Mouse (Mus musculus): Measurements from ENCODE around the gene BC030500. TPM values are rescaled to one million over a fixed set of nuclear protein-coding genes. Genes with fewer than 3 reads are reported as not detected.

BC030500 gene
- polyA plus RNA-seq (2015; fragmentation: Nextera tagmentation; extraction: Ambion mirVana), result 0.30 and 0.70 TPM in 2 replicates

DNA sequence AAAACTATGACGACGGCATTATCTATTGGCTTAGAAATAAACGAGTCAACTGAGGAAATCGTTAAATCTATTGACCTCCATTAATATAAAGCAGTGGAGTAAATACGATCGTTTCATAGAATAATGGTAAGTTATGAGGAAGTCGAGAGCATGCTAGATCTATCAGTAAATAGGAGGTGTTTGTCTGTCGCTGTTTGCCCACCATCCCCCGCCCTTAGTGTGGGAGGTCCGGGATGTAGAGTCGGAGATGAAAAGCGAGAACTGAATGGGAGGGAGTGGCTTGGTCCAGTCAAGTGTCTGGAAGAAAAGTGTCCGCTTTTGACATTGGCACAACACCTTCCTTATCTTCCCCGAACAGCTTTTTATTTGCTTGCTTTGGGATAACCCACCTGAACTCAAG lies at the start of gene BC030500:
Gene BC030500 (plus strand): TSS at position 79 of the 400 bp plus-strand sequence.
- Histone ChIP-seq H3K4me1 (ENCODE audit: insufficient read depth, low read depth, low read length) (no peaks in the 10 kb centered on the region), H3K9me3 (ENCODE audit: low read length) (no peaks in the 10 kb centered on the region), H3K4me3 (ENCODE audit: low read depth, low read length) (peak within 1 kb of the TSS; percentile 31), H3K4me2 (replicated peaks; ENCODE audit: low read depth, low read length) (peak within 1 kb of the TSS; percentile 57), H3K27ac (ENCODE audit: low read length) (no peak within 1 kb of the TSS), H3K9ac (replicated peaks; ENCODE audit: low read depth) (no peak within 1 kb of the TSS), H3K27me3 (replicated peaks; ENCODE audit: insufficient read depth, low read length) (0 out of 2 replicates have a peak, but pooled peaks cover 15% of the 10 kb centered on the region), H3K36me3 (ENCODE audit: insufficient read depth, low read length) (no peaks in the 10 kb centered on the region)
- 5% methylated on average over 14 of the region's 14 CpGs for whole genome bisulfite sequencing
- DNase-seq (ENCODE audit: low spot score) (no peak), ATAC-seq (no peak)
- TF ChIP-seq EP300 (IDR thresholded peaks at IDR 0.05) (no peak), CTCF (IDR thresholded peaks at IDR 0.05) (no peak)

DNA sequence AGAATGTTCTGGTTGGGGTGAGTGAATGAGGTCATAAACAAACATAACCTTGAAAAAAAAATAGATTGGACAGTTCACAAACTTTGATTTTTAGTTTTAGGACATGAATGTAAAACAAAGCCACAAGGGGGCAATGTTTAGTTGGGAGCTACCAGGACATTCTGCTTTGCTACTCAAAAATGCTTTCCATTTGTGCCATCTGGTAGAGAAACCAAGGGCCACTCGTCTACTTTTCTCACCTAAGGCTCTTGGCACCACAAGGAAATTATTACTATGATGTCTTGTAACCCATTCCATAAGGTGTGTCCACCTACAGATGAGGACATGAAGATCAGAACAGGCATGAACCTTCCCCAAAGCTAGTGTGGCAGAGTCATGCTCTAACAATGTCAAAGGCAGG lies 25.1 kb upstream of the BC030500 start:
- peak; percentile 31 for TF ChIP-seq CTCF (IDR thresholded peaks at IDR 0.05)
- no peak for TF ChIP-seq EP300 (IDR thresholded peaks at IDR 0.05)
- no peaks in the 10 kb centered on the region for H3K36me3 ChIP-seq (ENCODE audit: insufficient read depth, low read length)
- no peak overlapping the region for H3K4me2 ChIP-seq (replicated peaks; ENCODE audit: low read depth, low read length)
- DNase-seq (ENCODE audit: low spot score), result peak; percentile 14
- no peak for ATAC-seq
- H3K27me3 ChIP-seq (replicated peaks; ENCODE audit: insufficient read depth, low read length), result no peaks in the 10 kb centered on the region
- H3K9me3 ChIP-seq (ENCODE audit: low read length), result no peaks in the 10 kb centered on the region
- no peak overlapping the region for H3K4me3 ChIP-seq (ENCODE audit: low read depth, low read length)
- H3K27ac ChIP-seq (ENCODE audit: low read length), result no peak overlapping the region
- WGBS, result 0% methylated on average over 1 of the region's 1 CpGs
- H3K4me1 ChIP-seq (ENCODE audit: insufficient read depth, low read depth, low read length), result no peaks in the 10 kb centered on the region
- H3K9ac ChIP-seq (replicated peaks; ENCODE audit: low read depth), result no peak overlapping the region

DNA sequence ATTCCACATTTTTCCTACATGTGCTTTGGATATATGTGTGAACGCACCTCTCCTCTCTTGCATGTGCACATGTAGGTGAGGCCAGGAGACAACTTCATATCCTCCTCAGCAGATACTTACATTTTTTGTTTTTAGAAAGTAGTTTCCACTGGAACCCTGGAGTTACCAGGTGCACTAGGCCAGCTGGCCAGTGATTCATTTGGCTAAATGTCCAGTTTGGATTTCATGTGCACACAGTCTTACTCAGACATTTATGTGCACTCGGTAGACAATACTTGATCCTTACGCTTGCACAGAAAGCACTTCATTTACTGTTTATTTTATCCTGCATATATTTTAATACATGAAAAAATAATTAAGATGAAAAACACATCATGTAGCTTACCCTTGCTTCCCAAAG lies 21.0 kb upstream of the BC030500 start:
- Histone ChIP-seq H3K9me3 (ENCODE audit: low read length) (no peaks in the 10 kb centered on the region), H3K27ac (ENCODE audit: low read length) (no peak overlapping the region), H3K36me3 (ENCODE audit: insufficient read depth, low read length) (no peaks in the 10 kb centered on the region), H3K27me3 (replicated peaks; ENCODE audit: insufficient read depth, low read length) (no peaks in the 10 kb centered on the region), H3K4me2 (replicated peaks; ENCODE audit: low read depth, low read length) (no peak overlapping the region), H3K4me3 (ENCODE audit: low read depth, low read length) (no peak overlapping the region), H3K4me1 (ENCODE audit: insufficient read depth, low read depth, low read length) (no peaks in the 10 kb centered on the region), H3K9ac (replicated peaks; ENCODE audit: low read depth) (no peak overlapping the region)
- TF ChIP-seq EP300 (IDR thresholded peaks at IDR 0.05), result no peak
- ATAC-seq (no peak), DNase-seq (ENCODE audit: low spot score) (no peak)
- WGBS, result 87% methylated on average over 3 of the region's 3 CpGs

DNA sequence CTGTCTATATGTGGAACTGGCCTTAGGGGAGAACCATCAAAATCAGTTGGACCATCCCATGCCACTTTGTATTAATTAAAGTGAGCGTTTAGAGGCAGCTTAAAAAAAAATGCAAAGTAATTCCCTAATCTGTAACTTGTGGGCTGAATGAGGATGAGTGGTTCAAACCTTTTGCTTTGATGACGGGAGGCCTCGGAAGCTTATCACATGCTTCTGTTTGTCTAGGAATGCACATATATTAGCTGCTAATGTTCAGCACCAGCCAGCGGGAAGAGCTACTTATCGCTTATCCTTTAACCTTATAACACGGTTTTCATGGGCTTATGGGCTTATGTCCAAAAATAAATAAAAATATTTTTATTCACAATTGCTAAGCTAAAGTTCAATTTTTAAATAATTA lies 15.6 kb upstream of the BC030500 start:
- TF ChIP-seq EP300 (IDR thresholded peaks at IDR 0.05), result no peak
- no peak for TF ChIP-seq CTCF (IDR thresholded peaks at IDR 0.05)
- Histone ChIP-seq H3K4me1 (ENCODE audit: insufficient read depth, low read depth, low read length) (no peaks in the 10 kb centered on the region), H3K27ac (ENCODE audit: low read length) (no peak overlapping the region), H3K4me3 (ENCODE audit: low read depth, low read length) (no peak overlapping the region), H3K4me2 (replicated peaks; ENCODE audit: low read depth, low read length) (no peak overlapping the region), H3K9ac (replicated peaks; ENCODE audit: low read depth) (no peak overlapping the region), H3K9me3 (ENCODE audit: low read length) (no peaks in the 10 kb centered on the region), H3K36me3 (ENCODE audit: insufficient read depth, low read length) (no peaks in the 10 kb centered on the region), H3K27me3 (replicated peaks; ENCODE audit: insufficient read depth, low read length) (no peaks in the 10 kb centered on the region)
- no peak for DNase-seq (ENCODE audit: low spot score)
- 41% methylated on average over 6 of the region's 6 CpGs for WGBS
- ATAC-seq, result no peak

DNA sequence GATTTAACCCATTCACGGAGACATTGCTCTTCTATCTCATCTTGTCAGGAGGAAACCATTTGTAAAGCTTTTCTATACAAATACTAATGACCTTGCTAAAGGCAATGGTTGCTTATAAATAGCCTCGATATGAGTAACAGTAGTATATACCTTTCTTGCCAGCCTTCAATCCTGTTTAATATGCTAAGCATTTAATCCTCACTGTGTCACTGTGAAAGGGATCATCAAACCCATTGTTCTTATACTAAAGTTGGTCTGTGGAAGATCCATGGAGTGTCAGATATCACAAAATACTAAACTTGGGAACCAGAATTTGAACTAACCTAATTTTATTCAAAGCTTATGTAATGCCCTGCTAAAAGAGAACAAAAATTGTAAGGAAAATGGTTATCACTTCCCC lies 7.1 kb upstream of the BC030500 start:
- 39% methylated on average over 2 of the region's 2 CpGs for WGBS
- H3K27ac ChIP-seq (ENCODE audit: low read length), result no peak overlapping the region
- H3K4me2 ChIP-seq (replicated peaks; ENCODE audit: low read depth, low read length), result no peak overlapping the region
- TF ChIP-seq EP300 (IDR thresholded peaks at IDR 0.05) (no peak), CTCF (IDR thresholded peaks at IDR 0.05) (no peak)
- H3K9ac ChIP-seq (replicated peaks; ENCODE audit: low read depth), result no peak overlapping the region
- ATAC-seq (no peak), DNase-seq (ENCODE audit: low spot score) (no peak)
- no peaks in the 10 kb centered on the region for H3K36me3 ChIP-seq (ENCODE audit: insufficient read depth, low read length)
- H3K9me3 ChIP-seq (ENCODE audit: low read length), result no peaks in the 10 kb centered on the region
- no peaks in the 10 kb centered on the region for H3K27me3 ChIP-seq (replicated peaks; ENCODE audit: insufficient read depth, low read length)
- no peak overlapping the region for H3K4me3 ChIP-seq (ENCODE audit: low read depth, low read length)
- no peaks in the 10 kb centered on the region for H3K4me1 ChIP-seq (ENCODE audit: insufficient read depth, low read depth, low read length)

- H3K9ac ChIP-seq (replicated peaks; ENCODE audit: low read depth), result no peak within 1 kb of the TSS
- ATAC-seq, result no peak
Observed at GRCm38 (mm10) chr8:58912196-58912839, 763 bp downstream of the BC030500 start, which contains the start of gene Galntl6. Gene Galntl6, minus strand, starts transcription at chr8:58912640.

More at GRCm38 (mm10) chr8:58912196-58912839, 763 bp downstream of the BC030500 start, which contains the start of gene Galntl6:
- Histone ChIP-seq H3K4me3 (ENCODE audit: low read depth, low read length) (peak within 1 kb of the TSS; percentile 31), H3K36me3 (ENCODE audit: insufficient read depth, low read length) (no peaks in the 10 kb centered on the region), H3K9me3 (ENCODE audit: low read length) (no peaks in the 10 kb centered on the region), H3K27ac (ENCODE audit: low read length) (no peak within 1 kb of the TSS), H3K27me3 (replicated peaks; ENCODE audit: insufficient read depth, low read length) (0 out of 2 replicates have a peak, but pooled peaks cover 15% of the 10 kb centered on the region), H3K4me2 (replicated peaks; ENCODE audit: low read depth, low read length) (peak within 1 kb of the TSS; percentile 57), H3K4me1 (ENCODE audit: insufficient read depth, low read depth, low read length) (no peaks in the 10 kb centered on the region)
- DNase-seq (ENCODE audit: low spot score), result no peak
- TF ChIP-seq EP300 (IDR thresholded peaks at IDR 0.05) (no peak), CTCF (IDR thresholded peaks at IDR 0.05) (no peak)
- under 1% methylated on average over 37 of the region's 37 CpGs for whole genome bisulfite sequencing

All from lung, postnatal 0 days (tissue).